Mouse (Mus musculus): Measurements from ENCODE around the gene D630045J12Rik. TPM values are rescaled to one million over a fixed set of nuclear protein-coding genes. Genes with fewer than 3 reads are reported as not detected.

D630045J12Rik gene
- total and polyA plus RNA-seq, 2 experiments from 2014 or later: 9.7 to 42.5 TPM

DNA sequence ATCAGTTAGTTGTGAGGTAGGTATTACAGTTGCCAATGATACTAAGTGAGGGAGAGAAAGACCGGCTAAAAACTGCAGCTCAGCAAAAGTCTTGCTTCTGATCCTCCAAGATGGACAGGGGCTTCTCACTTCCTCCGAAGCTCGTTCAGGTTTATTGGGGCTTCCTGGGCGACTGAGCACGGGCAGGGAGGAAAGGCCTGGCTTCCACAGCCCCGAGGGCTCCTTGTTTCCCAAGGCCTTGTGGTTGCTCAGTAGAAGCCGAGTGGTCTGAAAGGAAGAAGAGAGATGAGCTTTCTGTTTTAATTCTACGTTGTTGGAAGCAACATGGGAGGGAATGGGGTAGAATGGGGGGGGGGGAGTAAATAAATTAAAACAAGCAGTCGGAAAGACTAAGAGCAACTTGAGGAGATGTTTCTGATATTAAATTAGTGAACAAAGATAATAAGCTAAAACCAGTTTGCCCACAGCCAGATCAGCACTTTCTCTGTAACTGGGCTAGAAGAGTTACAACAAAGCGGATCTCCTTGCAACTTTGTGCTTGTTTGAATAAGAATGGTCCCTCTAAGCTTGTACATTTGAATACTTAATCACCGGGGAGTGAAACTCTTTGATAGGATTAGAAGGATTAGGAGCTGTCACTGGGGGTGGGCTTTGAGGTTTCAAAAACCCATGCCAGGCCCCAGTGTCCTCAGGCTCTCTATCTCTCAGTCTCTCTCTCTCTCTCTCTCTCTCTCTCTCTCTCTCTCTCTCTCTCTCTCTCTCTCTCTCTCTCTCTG lies 39.2 kb upstream of the D630045J12Rik start:
- Histone ChIP-seq H3K4me2 (ENCODE audit: low read depth, low read length, poor library complexity, severe bottlenecking) (no peak overlapping the region), H3K4me1 (ENCODE audit: insufficient read depth, low read length) (no peaks in the 10 kb centered on the region), H3K4me3 (ENCODE audit: low read depth, low read length) (no peak overlapping the region), H3K36me3 (ENCODE audit: insufficient read depth, low read length) (peaks cover 17% of the 10 kb centered on the region; the same call in 1 of the 2 replicates), H3K9me3 (ENCODE audit: low read length) (no peaks in the 10 kb centered on the region), H3K9ac (replicated peaks; ENCODE audit: low read length, poor library complexity, severe bottlenecking) (no peak overlapping the region), H3K27me3 (ENCODE audit: insufficient read depth, low read length) (no peaks in the 10 kb centered on the region), H3K27ac (ENCODE audit: low read depth, low read length) (no peak overlapping the region)
- WGBS: 17% methylated on average over 11 of the region's 11 CpGs
- DNase-seq (ENCODE audit: low spot score) (no peak), ATAC-seq (ENCODE audit: low FRiP score) (no peak)
- no peak for TF ChIP-seq CTCF (IDR thresholded peaks at IDR 0.05)

DNA sequence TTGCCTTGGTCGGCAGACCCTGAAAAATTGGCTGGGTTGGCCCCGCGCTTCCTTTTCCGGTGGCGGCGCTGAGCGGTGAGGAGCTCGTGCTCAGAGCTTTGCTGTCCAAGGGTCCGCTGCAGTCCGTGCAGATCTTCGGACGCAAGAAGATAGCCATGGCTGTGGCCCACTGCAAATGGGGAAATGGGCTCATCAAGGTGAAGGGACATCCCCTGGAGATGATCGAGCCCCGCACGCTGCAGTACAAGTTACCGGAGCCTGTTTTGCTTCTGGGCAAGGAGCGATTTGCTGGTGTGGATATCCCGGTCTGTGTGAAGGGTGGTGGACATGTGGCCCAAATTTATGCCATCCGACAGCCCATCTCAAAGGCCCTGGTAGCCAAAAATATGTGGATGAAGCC lies 30.6 kb upstream of the D630045J12Rik start:
- no peak for DNase-seq (ENCODE audit: low spot score)
- H3K9me3 ChIP-seq (ENCODE audit: low read length): peaks cover 5% of the 10 kb centered on the region; the same call in 1 of the 2 replicates
- H3K4me1 ChIP-seq (ENCODE audit: insufficient read depth, low read length): no peaks in the 10 kb centered on the region
- no peak for TF ChIP-seq CTCF (IDR thresholded peaks at IDR 0.05)
- WGBS: 99% methylated on average over 19 of the region's 19 CpGs
- no peak overlapping the region for H3K9ac ChIP-seq (replicated peaks; ENCODE audit: low read length, poor library complexity, severe bottlenecking)
- no peak overlapping the region for H3K4me2 ChIP-seq (ENCODE audit: low read depth, low read length, poor library complexity, severe bottlenecking)
- H3K4me3 ChIP-seq (ENCODE audit: low read depth, low read length): no peak overlapping the region
- H3K36me3 ChIP-seq (ENCODE audit: insufficient read depth, low read length): peaks cover 7% of the 10 kb centered on the region
- ATAC-seq (ENCODE audit: low FRiP score): no peak
- H3K27me3 ChIP-seq (ENCODE audit: insufficient read depth, low read length): no peaks in the 10 kb centered on the region
- no peak overlapping the region for H3K27ac ChIP-seq (ENCODE audit: low read depth, low read length)

DNA sequence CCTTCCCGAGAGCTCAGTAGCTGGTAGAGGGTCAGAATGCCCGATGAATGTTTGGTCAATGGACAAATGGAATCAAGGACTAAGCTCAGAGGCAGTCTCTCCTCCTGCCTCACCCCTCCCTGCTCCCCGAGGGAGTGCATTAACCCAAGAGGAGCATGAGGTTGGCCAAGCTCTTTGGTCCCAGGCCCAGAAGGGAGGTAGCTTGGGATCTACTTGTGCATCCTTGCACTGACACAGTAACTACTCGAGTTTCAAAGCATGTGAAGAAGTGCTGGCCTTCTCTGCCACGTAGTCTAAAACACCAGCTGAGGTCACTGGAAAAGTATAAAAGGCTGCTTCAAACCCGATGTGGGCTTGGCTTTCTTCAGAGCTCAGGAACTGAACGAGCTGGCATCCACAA lies 10.7 kb upstream of the D630045J12Rik start:
- WGBS: 70% methylated on average over 7 of the region's 7 CpGs
- no peaks in the 10 kb centered on the region for H3K36me3 ChIP-seq (ENCODE audit: insufficient read depth, low read length)
- H3K4me3 ChIP-seq (ENCODE audit: low read depth, low read length): no peak overlapping the region
- no peaks in the 10 kb centered on the region for H3K9me3 ChIP-seq (ENCODE audit: low read length)
- no peak for TF ChIP-seq CTCF (IDR thresholded peaks at IDR 0.05)
- no peaks in the 10 kb centered on the region for H3K27me3 ChIP-seq (ENCODE audit: insufficient read depth, low read length)
- no peak overlapping the region for H3K4me2 ChIP-seq (ENCODE audit: low read depth, low read length, poor library complexity, severe bottlenecking)
- no peaks in the 10 kb centered on the region for H3K4me1 ChIP-seq (ENCODE audit: insufficient read depth, low read length)
- H3K9ac ChIP-seq (replicated peaks; ENCODE audit: low read length, poor library complexity, severe bottlenecking): no peak overlapping the region
- no peak for DNase-seq (ENCODE audit: low spot score)
- no peak for ATAC-seq (ENCODE audit: low FRiP score)
- no peak overlapping the region for H3K27ac ChIP-seq (ENCODE audit: low read depth, low read length)

DNA sequence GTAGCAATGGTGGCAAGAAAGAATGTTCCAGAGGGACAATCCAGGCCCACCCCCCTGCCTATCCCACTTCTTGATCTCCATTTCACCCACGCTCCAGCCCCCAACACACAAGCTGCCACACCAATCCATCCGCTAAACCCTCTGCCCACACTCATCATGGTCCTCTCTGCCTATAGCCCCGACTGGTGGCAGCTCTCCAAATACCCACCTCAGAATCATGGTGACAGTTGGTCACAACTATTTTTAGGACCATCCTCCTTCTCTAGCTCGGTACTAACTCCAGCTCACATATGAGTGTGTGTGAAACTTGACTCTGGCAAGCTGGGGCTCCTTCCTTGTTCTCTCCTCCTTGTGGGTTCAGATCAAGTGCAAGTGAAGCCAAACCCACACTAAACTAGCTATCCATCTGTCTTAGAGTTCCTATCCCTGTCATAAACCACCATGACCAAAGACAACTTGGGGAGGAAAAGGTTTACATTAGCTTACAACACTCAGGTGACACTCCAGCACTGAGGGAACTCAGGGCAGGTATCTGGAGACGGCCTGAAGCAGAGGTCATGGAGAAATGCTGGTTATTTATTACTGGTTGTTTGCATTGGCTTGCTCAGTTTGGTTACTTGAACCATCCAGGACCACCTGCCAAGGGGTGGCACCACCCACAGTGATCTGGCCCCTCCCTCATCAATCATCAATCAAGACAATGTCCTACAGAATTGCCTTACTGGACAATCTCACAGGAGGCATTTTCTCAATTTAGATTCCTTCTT lies 9.8 kb upstream of the D630045J12Rik start:
- H3K4me3 ChIP-seq (ENCODE audit: low read depth, low read length): no peak overlapping the region
- H3K27me3 ChIP-seq (ENCODE audit: insufficient read depth, low read length): no peaks in the 10 kb centered on the region
- no peak overlapping the region for H3K27ac ChIP-seq (ENCODE audit: low read depth, low read length)
- TF ChIP-seq CTCF (IDR thresholded peaks at IDR 0.05): no peak
- H3K9me3 ChIP-seq (ENCODE audit: low read length): no peaks in the 10 kb centered on the region
- ATAC-seq (ENCODE audit: low FRiP score): no peak
- no peaks in the 10 kb centered on the region for H3K4me1 ChIP-seq (ENCODE audit: insufficient read depth, low read length)
- no peak overlapping the region for H3K9ac ChIP-seq (replicated peaks; ENCODE audit: low read length, poor library complexity, severe bottlenecking)
- WGBS: 83% methylated on average over 5 of the region's 5 CpGs
- no peak for DNase-seq (ENCODE audit: low spot score)
- H3K36me3 ChIP-seq (ENCODE audit: insufficient read depth, low read length): no peaks in the 10 kb centered on the region
- no peak overlapping the region for H3K4me2 ChIP-seq (ENCODE audit: low read depth, low read length, poor library complexity, severe bottlenecking)

DNA sequence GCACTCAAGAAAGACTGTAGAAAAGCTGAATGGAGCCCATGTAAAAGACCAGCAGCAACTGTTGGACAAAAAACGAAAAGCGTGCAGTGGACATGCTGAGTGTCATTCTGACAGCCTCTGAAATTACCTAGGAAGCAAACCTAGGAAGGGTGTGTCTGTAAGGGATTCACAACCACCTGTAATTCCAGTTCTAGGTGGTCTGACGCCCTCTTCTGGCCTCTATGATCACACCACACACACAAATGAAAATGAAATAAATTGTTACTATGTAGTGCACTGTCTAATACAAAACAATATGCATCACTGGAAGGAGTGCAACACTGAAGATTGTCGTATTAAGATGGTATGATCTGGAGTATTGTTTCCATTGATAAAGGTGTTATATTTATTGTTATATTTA lies 8.1 kb upstream of the D630045J12Rik start:
- Histone ChIP-seq H3K4me3 (ENCODE audit: low read depth, low read length) (no peak overlapping the region), H3K27ac (ENCODE audit: low read depth, low read length) (no peak overlapping the region), H3K9me3 (ENCODE audit: low read length) (no peaks in the 10 kb centered on the region), H3K27me3 (ENCODE audit: insufficient read depth, low read length) (no peaks in the 10 kb centered on the region), H3K4me1 (ENCODE audit: insufficient read depth, low read length) (no peaks in the 10 kb centered on the region), H3K9ac (replicated peaks; ENCODE audit: low read length, poor library complexity, severe bottlenecking) (no peak overlapping the region), H3K36me3 (ENCODE audit: insufficient read depth, low read length) (no peaks in the 10 kb centered on the region), H3K4me2 (ENCODE audit: low read depth, low read length, poor library complexity, severe bottlenecking) (no peak overlapping the region)
- WGBS: 74% methylated on average over 4 of the region's 4 CpGs
- TF ChIP-seq CTCF (IDR thresholded peaks at IDR 0.05): no peak
- DNase-seq (ENCODE audit: low spot score) (no peak), ATAC-seq (ENCODE audit: low FRiP score) (no peak)

DNA sequence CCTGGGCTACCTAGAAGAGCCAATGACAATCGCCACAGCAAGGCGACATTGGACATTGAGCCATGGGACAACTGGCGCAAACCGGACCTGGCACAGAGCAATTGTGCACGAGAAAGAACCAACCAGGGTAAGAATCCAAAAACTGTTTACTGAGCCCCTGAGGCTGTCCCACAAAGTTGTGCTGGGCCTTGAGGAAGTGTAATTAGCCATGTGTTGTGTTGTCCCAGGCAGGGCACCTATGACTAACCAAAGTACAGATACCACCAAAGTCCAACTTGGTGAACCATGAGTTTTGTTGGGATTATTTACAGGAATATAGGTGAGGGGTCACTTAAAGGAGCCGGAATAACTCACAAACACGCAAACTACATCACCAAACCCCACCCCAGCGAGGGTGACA lies 3.7 kb upstream of the D630045J12Rik start:
- Histone ChIP-seq H3K9me3 (ENCODE audit: low read length) (no peaks in the 10 kb centered on the region), H3K36me3 (ENCODE audit: insufficient read depth, low read length) (no peaks in the 10 kb centered on the region), H3K9ac (replicated peaks; ENCODE audit: low read length, poor library complexity, severe bottlenecking) (no peak overlapping the region), H3K4me3 (ENCODE audit: low read depth, low read length) (no peak overlapping the region), H3K27me3 (ENCODE audit: insufficient read depth, low read length) (no peaks in the 10 kb centered on the region), H3K4me1 (ENCODE audit: insufficient read depth, low read length) (no peaks in the 10 kb centered on the region), H3K27ac (ENCODE audit: low read depth, low read length) (no peak overlapping the region), H3K4me2 (ENCODE audit: low read depth, low read length, poor library complexity, severe bottlenecking) (no peak overlapping the region)
- ATAC-seq (ENCODE audit: low FRiP score) (no peak), DNase-seq (ENCODE audit: low spot score) (no peak)
- TF ChIP-seq CTCF (IDR thresholded peaks at IDR 0.05): no peak
- WGBS: 94% methylated on average over 8 of the region's 8 CpGs

Data from midbrain, postnatal 0 days (tissue).